Mouse (Mus musculus) brain, adult 2 months (tissue): Measurements from ENCODE around the gene Uts2b.
"Not testable (repeated sequence)": the region's sequence is repeated elsewhere in the genome, so short reads cannot be mapped to it uniquely, and the experiment has no call there.

Source experiments
- DNase-seq: peaks from one replicate; pipeline ENCODE4 v3.0.0; 2011; ENCODE audit warnings: low read depth, low spot score

The Uts2b gene

DNA sequence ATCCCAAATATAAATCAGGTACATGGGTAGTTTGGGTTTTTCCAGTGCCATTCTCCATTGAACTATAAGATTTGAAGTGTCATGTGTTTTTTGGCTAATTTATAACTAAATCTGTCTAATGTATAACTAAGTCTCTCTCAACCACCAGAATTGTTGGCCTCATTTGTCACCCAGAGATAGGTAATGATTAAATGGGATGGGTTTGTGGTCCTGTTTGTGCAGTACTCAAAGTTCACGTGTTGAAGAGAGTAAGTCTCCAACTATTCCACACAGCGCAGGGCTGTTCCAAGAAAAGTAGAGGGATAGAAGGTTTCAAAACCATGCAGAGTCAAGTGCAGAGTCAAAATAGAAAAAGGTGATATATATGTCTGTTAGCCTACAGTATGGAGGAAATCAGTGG, 5.3 kb upstream of the Uts2b start:
- DNase-seq: no peak

- peak; percentile 30 for DNase-seq
These were observed 4.1 kb upstream of the Uts2b start for GRCm38 (mm10) chr16:27374139-27374538.

DNA sequence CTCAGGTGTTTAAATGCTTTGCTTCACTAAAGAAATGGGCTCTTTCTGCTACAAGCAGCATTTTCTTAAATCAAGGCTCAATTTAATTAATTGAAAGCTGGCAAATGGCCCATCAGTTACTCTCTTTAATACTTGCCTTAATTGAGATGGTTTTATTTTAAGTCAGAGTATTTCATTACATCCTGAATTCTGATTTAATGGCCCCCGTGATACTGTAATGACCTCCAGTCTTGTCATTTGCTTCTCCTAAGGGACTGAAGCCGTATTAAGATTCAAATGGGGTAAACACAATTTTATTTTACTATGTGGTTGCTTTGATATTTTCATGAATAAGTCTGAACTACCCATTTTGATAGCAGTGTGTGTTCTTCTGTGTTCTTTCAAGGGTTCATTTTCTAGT, 661 bp upstream of the Uts2b start:
- DNase-seq: no peak

- no peak for DNase-seq
These were observed 10.0 kb downstream of the Uts2b start for GRCm38 (mm10) chr16:27360059-27360458.

- DNase-seq: no peak
These were observed 15.6 kb downstream of the Uts2b start for GRCm38 (mm10) chr16:27354464-27354863.

DNA sequence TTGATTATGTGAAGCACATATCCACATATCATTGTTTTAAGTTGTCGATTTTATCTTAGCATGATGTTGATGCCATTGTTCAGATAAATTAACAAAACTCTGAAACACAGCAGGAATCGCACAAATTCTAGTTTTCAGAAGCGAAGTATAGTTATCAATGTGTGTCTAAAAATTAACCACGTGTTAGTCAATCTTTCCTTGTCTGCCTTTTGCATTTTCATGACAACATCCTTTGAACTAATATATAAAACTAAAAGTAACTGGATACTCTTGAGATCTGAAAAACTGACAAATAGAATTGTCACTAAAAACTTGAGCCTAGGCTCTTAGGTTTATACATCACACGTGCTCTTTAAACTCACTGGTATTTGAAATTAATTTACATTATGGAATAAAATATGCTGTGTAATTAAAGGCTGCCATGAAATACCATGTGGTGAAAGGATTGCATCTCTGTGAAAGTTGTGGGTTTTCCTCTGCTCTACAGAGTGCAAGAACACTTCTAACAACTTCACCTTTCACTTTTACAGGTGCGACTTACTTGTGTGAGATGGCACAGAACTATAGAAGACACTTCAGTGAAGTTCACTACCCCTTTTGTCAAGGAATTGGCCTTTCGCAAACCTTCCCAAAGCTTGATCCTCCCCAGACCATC, 20.0 kb downstream of the Uts2b start:
- DNase-seq: no peak

DNA sequence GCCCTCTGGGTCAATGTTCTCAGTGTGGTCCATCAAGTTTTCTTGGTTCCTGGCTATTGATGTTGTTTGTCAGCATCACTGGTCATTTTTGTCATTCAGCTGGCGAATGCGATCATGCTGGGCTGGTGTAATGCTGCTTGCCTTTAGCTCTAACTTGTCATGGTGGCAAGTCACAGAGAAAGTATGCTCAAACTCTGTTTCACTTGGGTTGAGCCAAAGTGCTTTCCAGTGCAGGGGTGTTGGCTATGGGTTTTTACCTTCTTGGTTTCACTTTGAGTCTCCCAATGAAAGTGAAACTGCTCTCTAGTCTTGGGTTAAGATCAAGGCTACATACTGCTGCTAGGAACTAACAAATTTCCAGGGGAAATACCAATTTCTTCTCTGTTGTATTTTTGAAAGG, 20.8 kb downstream of the Uts2b start:
- no peak for DNase-seq

DNA sequence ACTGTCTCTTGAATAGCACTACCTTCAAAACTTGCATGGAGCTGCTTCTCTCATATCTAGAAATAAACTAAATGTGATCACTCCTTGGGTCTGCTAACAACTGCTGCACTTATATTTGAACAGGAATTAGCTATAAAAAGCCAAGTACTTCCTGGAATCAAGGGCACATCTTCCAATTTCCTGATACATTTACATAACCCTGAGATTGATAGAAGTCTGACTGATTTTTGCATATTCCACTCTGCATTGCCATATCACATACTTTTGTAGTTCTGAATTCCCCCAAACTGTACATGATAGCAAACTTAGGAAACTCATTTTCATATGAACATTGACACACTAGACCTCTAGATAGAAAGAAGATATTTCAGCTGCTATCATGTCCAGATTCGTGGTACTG, 21.7 kb downstream of the Uts2b start:
- DNase-seq: no peak

DNA sequence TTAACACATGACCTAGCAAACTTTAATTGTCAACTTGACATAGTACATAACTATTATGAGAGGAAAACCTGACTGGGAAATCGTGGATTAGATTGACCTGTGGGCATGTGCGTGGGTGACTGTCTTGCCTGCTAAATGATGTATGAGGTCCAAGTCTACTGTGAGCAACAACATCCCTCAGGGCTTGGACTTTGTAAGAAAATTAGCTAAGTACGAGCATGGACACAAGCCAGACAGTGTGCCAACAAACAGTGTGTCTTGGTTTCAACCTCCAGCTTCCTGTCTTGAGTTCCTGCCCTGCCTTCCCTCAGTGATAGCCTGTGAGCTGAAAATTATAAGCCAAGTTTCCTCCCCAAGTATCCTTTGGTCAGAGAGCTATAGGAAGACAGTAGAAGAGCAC, 22.5 kb downstream of the Uts2b start:
- no peak for DNase-seq

DNA sequence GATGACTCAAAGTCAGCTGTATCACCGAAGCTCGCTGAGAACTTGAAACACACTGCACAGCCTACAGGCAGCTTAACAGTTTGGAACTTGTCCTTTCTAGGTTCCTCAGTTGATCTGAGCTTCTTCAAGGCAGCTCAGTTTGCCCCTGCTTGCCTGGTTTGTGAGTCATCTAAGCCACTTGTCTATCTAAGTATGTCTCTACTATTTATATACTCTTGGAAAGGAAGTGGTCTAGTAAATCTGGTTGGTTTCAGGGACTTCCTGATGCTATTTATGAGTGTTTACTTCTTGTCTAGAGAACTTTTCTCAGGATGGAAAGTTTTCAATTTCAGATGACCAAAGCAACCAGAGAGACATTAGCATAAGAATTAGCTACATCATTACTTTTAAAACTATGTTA, 43.6 kb downstream of the Uts2b start:
- DNase-seq: no peak

DNA sequence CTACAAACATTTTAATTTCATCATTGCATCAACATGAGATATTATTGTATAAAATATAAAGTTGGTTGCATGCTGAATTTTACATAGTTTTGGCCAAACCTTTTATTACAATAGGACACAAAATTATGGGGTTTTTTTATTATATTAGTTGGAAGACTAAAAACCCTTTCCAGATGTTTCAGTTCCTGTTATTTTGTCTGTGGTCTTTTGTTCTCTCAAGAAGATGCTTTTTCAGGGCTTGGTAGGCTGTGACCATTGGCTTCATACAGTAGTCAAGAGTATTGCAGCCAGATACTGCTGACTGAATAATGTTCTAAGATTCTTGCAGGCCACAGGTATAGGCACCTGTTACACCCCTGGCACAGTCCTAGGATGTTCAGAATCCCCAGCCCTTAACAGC, 48.0 kb downstream of the Uts2b start:
- no peak for DNase-seq

- no peak for DNase-seq
These were observed 50.9 kb downstream of the Uts2b start for GRCm38 (mm10) chr16:27319099-27319498.

GRCm38 (mm10) chr16:27307189-27307588, 62.9 kb downstream of the Uts2b start, which contains the start of gene Ostn:
TSS of gene Ostn (plus strand) at chr16:27307489.
- not testable (repeated sequence) for DNase-seq
